Mouse (Mus musculus): Measurements from ENCODE around the gene Casp6. TPM values are rescaled to one million over a fixed set of nuclear protein-coding genes. Genes with fewer than 3 reads are reported as not detected.

Casp6 gene
- total RNA-seq, 1 experiment from 2014 or later: 12.3 TPM

DNA sequence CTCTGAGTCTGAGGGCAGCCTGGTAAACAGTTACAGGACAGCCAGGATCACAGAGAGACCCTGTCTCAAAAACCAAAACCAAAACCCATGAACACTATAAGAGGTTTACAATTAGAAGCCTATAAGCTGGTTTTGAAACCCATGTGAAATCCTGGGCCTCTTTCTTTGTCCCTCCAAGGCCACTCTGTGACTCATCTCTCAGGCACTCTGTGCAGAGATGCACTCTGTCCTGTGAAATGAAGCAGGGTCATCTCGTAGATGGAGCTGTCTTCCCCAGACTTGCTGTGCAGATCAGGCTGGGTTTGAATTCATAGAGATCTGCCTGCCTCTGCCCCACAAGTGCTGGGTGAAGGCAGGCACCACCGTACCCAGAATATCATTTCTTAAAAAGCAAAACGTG lies 16.2 kb downstream of the Casp6 start:
- no peak for ATAC-seq (replicated peaks; ENCODE audit: low read depth, poor library complexity, severe bottlenecking)

DNA sequence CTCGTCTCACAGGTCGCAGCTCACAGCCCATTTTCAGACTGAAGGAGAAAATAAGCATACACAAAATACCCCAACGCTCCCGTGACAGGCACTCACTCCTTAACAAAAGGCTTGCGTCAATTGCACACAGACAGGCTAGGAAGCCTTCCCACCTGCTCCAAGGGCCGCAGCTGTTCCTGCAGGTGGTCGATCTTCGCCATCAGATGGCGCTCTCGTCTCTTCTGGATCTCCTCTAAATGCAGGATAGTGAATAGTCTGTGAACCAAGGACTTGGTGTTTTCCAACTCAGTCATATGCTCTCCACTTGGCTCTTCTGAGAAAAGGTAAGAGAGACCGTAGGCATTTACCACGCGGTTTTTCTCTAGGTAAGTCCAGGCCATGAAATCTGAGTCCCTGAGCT lies 17.2 kb downstream of the Casp6 start:
- peak; percentile 94 for ATAC-seq (replicated peaks; ENCODE audit: low read depth, poor library complexity, severe bottlenecking)

DNA sequence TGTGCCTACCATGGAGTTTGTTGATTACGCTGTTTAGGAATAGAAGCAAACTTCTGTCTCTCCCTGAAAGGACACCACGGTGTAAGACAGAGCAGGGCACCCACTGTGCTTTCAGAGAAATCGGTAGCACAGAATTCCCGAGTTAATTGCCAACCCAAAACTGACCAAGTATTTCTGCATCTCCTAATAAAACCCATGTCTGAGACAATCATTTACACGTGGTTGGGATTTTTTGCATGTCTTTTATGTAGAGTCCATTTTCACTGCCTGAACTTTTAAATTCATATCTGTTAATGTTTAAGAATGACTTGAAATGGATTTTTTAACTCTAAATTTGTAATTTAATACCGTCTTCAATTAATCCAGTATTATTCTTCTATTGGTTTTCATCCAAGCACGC lies 22.4 kb downstream of the Casp6 start:
- no peak for ATAC-seq (replicated peaks; ENCODE audit: low read depth, poor library complexity, severe bottlenecking)

DNA sequence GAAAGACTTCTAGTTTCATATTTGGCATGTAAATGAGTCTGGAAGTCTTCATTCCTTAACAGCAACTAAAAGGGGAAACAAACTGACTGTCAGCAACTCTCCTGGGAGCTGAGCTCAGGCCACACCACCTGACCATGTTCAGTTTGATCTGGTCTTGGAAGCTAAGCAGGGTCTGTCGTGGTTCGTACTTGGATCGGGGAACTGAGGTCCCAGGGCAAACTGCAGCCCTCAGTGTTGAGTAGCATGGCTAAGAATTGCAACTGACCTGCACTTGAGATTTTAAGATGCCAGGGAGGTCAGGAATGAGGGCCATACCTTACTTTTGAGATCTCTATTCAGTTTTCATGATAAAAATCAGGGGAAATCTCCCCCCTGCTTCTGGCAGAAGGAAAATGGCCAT lies 24.6 kb downstream of the Casp6 start:
- ATAC-seq (replicated peaks; ENCODE audit: low read depth, poor library complexity, severe bottlenecking): no peak

DNA sequence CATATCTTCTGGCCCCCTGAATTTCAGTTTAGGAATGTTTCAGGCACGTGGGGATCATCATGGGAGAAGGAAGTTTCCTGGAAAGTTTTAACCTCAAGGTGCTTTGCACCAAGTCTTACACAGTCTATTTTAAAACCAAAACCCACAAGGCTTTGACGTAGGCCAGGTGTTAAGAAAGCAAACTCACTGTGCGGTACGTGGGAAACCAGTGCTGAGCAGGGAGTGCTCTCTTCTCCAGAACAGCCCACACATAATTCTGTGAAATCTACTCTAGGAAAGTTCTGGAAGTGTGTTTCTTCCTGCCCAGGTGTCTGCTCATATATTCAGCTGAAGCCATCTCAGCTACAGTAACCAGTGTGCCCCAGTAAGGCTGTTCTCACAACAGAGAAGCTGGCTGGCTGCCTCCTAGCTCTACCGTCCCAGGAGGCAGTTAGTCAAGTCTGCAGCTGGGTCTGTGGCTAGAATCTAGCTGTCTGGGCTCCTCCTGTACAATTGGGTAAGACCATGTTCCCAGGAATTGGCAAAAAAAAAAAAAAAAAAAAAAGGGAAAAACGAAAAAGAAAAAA lies 29.1 kb downstream of the Casp6 start:
- ATAC-seq (replicated peaks; ENCODE audit: low read depth, poor library complexity, severe bottlenecking): no peak

DNA sequence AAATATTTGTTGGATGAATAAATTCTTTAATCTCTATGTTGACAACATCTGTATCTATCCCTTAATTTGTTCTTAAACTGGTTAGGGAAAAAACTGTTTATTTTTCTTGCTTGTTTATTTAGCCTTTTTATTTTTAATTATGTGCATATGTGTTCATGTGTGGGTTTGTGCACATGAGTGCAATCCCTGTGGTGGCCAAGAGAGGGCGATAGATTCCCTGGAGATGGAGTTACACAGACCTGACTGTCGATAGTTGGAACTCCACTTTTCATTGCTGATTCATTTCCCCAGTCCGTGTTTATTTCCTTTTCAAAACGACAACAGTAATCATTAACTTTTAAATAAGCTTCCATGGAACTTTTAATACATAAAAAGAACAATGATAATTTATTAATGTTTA lies 31.2 kb downstream of the Casp6 start:
- ATAC-seq (replicated peaks; ENCODE audit: low read depth, poor library complexity, severe bottlenecking): peak; percentile 68; the same call in 1 of the 2 replicates

DNA sequence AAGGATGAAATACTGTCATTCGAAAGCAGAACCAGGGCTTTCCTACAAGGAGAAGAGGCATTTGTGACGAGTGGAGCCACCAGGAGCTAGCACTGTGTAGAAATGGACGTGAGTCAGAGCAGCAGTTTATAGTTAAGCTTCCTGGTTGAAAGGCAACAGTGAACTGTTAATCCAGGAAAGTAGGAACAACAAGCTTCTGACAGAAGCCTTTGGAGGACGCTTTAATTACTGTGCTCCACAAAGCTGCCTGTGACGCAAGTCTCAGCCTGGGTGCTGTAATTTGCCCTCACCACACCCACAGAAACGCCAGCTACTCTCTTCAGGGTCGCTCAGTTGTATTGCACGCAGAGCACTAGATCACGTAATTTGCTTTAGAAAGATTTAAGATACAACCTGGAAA lies 35.3 kb downstream of the Casp6 start:
- peak; percentile 32; the same call in 1 of the 2 replicates for ATAC-seq (replicated peaks; ENCODE audit: low read depth, poor library complexity, severe bottlenecking)

DNA sequence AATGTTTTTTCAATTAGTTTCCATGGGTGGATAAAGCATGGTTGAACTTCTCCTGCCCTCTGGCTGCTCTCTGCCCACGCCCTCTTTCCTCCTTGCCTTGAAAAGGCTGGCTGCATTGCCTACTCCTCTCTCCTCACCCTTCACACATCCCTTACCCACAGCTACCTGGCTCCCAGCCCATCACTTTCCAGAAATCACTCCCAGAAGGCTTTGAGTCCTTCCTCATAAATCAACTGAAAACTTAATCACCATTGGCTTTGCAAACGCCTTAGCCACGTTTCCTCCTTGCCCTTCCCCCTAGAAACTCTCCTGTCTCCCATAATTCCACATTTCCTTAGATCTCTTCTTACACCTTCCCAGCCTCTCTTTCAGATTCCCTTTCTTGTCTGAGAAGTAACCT lies 36.6 kb downstream of the Casp6 start:
- ATAC-seq (replicated peaks; ENCODE audit: low read depth, poor library complexity, severe bottlenecking): no peak

DNA sequence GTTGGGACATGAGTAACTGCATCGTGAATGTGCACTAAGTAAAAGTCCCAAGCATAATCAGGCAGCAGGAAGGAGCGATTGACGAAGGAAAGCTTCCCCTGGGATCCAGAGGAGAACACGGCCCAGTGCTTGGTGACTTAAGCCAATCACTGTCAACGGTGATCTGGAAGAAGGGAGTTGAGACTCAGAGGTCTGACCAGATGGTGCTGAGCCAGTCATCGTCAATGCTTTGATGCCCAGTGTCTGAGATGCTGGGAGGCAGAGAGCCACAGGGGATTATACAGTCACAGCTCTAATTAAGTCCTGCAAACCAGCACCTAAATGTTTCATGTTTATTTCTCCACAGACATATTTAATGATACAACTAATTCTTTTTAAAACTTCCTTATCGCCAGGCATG lies 37.8 kb downstream of the Casp6 start:
- ATAC-seq (replicated peaks; ENCODE audit: low read depth, poor library complexity, severe bottlenecking): no peak

DNA sequence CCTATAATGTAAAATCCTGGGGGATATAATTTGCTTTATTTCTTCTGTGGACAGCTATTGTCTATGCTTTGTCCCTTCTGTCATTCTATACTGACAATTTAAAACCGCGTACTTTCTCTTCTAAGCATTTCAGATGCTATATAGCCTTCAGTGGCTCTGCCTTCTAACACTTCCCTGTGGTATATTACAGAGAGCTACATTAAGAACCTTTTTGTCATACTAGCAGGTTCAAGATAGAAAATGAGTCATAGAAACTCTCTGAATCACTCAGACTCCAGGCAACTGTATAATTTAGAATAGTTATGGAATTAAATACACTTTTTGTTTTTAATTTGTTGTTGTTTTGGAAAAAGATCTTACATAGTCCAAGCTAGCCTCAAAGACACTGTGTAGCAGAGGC lies 39.6 kb downstream of the Casp6 start:
- ATAC-seq (replicated peaks; ENCODE audit: low read depth, poor library complexity, severe bottlenecking): no peak

DNA sequence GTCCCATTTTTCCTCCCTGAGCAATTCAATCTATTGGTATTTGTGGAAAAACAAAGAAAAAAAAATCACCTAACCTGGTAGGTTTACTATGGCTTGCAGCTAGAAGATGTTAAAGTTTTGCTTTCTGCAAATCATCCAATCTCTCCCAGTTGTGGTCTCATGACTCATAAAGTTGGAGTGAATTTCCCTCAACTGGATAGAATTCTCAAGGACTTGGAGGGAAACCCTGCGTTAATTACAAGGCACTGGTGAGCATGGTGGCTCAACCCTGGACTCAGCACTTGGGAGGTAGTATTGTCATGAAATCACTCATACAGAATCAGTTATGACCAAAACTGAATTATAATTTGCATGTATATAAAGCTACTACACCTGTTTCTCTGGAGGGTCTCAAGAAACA lies 40.1 kb downstream of the Casp6 start:
- ATAC-seq (replicated peaks; ENCODE audit: low read depth, poor library complexity, severe bottlenecking): no peak

DNA sequence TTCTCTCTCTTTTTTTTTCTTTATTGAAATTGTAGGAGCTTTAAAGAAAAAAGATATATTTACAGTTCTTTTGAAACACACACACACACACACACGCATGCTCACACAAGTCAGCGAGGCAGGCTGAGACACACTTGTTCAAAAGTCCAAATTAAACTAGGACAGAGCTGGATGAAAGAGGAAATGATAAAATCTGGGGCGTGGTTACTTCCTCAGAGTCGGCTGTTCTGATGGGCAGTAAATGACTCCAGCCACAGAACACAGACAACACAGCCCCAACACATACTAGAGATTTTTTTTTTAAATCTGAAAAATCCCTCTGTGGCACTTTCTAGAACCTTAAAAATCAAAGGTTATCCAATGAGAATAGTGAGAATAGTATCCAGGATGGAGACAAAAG lies 42.6 kb downstream of the Casp6 start:
- ATAC-seq (replicated peaks; ENCODE audit: low read depth, poor library complexity, severe bottlenecking): peak; percentile 20; the same call in 1 of the 2 replicates

DNA sequence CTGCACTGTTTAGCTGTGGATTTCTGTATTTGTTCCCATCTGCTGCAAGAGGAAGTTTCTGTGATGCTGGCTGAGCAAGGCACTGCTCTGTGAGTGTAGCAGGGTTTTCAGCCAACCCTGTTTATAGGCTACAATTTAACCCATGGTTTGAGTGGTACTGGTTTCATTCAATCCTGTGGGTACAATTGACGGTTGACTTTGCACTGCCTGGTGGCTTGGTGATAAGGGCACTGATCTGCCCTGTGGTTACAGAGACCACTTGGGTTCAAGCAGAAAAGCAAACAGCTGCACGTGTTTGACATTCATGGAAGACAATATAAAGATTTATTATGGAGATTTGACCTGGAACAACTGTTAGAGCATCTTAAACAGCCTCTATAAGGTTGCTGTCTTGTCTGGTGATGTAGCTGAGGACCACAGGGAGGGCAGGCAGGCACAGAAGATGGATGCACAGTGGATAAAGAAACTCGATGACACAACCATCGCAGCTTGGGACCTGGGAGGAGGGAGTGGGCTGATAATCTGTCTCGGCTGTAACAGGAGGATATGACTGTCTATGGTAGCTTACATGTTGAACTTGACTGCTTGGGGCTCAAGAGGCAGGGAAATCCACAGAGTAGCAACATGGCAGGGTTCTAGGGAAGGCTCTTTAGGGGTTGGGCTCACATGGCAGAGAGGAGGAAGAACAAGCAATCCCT lies 45.1 kb downstream of the Casp6 start:
- peak; percentile 87 for ATAC-seq (replicated peaks; ENCODE audit: low read depth, poor library complexity, severe bottlenecking)

DNA sequence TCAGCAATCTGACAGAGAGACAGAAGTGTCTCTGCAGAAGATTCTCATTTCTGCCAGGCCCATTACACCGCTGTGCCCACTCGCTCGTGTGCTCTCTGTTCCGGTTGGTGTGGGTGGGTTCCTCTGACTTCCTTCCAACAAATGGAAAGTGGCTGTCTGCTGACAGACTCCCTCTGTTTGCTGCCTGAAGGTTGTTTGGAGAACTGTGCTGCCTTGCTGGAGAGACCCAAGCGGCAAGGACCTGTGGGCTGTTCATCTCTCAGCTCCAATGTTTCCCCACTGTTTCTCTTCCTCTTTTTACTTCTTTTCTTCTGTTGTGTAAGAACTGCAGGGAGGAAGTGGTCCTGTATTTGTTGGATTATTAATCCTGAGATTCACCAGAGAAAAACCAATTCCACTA lies 47.1 kb downstream of the Casp6 start:
- ATAC-seq (replicated peaks; ENCODE audit: low read depth, poor library complexity, severe bottlenecking): peak; percentile 16; the same call in 1 of the 2 replicates

DNA sequence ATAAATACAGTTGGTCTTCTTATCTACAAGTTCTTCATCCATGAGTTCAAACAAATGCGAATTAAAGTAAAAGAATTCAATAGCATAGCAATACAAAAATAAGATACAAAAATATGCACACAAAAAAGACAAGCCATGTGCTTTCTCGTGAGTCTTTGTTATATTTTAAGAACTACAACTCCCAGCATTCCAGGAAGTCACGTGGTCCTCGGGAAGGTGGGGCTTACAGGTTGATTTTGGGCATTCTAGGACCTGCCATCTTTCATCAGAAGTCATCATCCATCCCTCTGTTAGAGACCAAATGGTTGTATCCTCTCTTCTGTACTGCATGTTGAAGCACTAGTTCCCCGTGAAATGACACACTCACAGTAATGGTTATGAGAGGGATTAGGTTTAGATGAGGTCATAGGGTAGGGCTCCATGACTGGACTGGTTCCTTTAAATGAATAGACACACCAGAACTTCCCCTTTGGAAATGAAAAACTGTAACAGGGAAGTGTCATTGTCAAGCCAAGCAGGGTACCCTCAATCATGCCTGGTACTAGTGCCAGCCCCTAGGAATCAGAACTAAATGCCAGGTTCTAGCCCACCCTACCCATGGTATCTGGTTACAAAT lies 48.0 kb downstream of the Casp6 start:
- ATAC-seq (replicated peaks; ENCODE audit: low read depth, poor library complexity, severe bottlenecking): peak; percentile 46

DNA sequence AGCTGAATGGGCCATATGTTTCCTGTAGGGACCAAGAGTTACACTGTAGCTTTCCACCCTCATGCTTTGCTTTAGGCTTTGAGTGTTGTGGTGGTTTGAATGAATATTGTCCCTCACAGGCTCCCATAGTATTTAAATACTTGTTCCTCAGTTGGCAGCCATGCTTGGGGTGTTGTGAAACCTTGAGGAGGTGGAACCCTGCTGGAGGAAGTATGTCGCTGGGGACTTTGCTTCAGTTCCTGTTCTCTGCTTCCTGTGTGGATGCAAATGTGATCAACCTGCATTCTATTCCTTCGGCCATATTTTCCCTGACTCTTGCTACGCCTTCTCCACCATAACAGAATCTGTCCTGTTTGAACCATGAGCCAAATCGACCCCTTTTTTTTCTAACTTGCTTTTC lies 52.1 kb downstream of the Casp6 start:
- 0 out of 2 replicates have a peak, but pooled peaks have one; percentile 24 for ATAC-seq (replicated peaks; ENCODE audit: low read depth, poor library complexity, severe bottlenecking)

DNA sequence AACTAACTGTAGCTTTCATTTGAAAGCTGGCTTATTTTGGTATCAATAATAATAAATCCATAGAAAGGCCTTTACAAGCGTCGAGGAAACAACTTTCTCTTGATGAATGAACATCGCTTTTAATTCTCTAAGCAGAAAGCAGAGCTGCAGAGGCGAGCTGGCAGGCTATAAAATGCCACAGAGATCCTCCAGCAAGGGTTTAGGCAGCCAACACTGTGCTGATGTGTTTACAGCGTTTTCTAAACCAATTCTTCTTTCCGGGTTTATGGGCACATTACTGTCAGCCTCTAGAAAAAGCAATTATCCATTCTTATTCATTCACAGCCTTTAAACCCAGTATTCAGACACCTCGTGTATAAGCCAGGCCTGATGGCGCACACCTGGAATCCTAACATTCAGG lies 61.3 kb downstream of the Casp6 start:
- no peak for ATAC-seq (replicated peaks; ENCODE audit: low read depth, poor library complexity, severe bottlenecking)

Other genes starting within 250 kb of the Casp6 start
- 0.82 and 2.7 TPM in 2 replicates for gene Egf, start 146.1 kb upstream of the Casp6 start, total RNA-seq (2017)
- gene Lrit3, start 97.4 kb upstream of the Casp6 start, total RNA-seq (2017): not detected in 2 replicates
- 0.73 and 1.5 TPM in 2 replicates for gene Rrh, start 78.8 kb upstream of the Casp6 start, total RNA-seq (2017)
- 28.1 and 54.2 TPM in 2 replicates for gene Gar1, start 70.0 kb upstream of the Casp6 start, total RNA-seq (2017)
- not detected in 2 replicates for gene Cfi, start 65.5 kb upstream of the Casp6 start, total RNA-seq (2017)
- gene Pla2g12a, start 22.8 kb upstream of the Casp6 start, total RNA-seq (2017): 40.3 and 48.0 TPM in 2 replicates
- gene Mcub, start 68.8 kb downstream of the Casp6 start, total RNA-seq (2017): 0.78 and 2.8 TPM in 2 replicates
- gene Sec24b, start 160.1 kb downstream of the Casp6 start, total RNA-seq (2017): 20.2 and 48.5 TPM in 2 replicates
- not detected in 2 replicates for gene Col25a1, start 230.1 kb downstream of the Casp6 start, total RNA-seq (2017)

Data from common myeloid progenitor, adult 5-6 weeks (primary cell).